Mouse (Mus musculus) right cerebral cortex, adult 18-20 months (tissue): ENCODE data around the gene Ap1s1.

Experiments
- DNase-seq: peaks from one replicate; pipeline ENCODE4 v3.0.0; 2022; ENCODE audit warnings: mixed read lengths

Ap1s1 gene

GRCm38 (mm10) chr5:137062601-137063000 is 16.7 kb upstream of the Ap1s1 start:
- no peak for DNase-seq

GRCm38 (mm10) chr5:137061809-137062481 is 16.0 kb upstream of the Ap1s1 start:
- peak; percentile 55 for DNase-seq

- no peak for DNase-seq
Observed at GRCm38 (mm10) chr5:137054873-137055272, 8.9 kb upstream of the Ap1s1 start.

- DNase-seq, result no peak
Observed at GRCm38 (mm10) chr5:137054299-137054698, 8.4 kb upstream of the Ap1s1 start.

- DNase-seq, result peak; percentile 81
Observed at GRCm38 (mm10) chr5:137051914-137052505, 6.1 kb upstream of the Ap1s1 start.

- DNase-seq, result no peak
Observed at GRCm38 (mm10) chr5:137051125-137051524, 5.2 kb upstream of the Ap1s1 start.

GRCm38 (mm10) chr5:137046991-137047390 is 1.1 kb upstream of the Ap1s1 start:
- DNase-seq, result no peak

GRCm38 (mm10) chr5:137046324-137046718 is 386 bp upstream of the Ap1s1 start:
- DNase-seq, result no peak

GRCm38 (mm10) chr5:137043997-137044396 is 1.9 kb downstream of the Ap1s1 start:
- DNase-seq, result no peak

GRCm38 (mm10) chr5:137041442-137041841 is 4.5 kb downstream of the Ap1s1 start:
- DNase-seq, result no peak

GRCm38 (mm10) chr5:137039453-137039852 is 6.5 kb downstream of the Ap1s1 start:
- DNase-seq, result no peak

GRCm38 (mm10) chr5:137036211-137036610 is 9.7 kb downstream of the Ap1s1 start:
- DNase-seq, result peak; percentile 69

- peak; percentile 91 for DNase-seq
Observed at GRCm38 (mm10) chr5:137032641-137033074, 13.3 kb downstream of the Ap1s1 start.

- peak; percentile 76 for DNase-seq
Observed at GRCm38 (mm10) chr5:137032033-137032421, 13.9 kb downstream of the Ap1s1 start.

- no peak for DNase-seq
Observed at GRCm38 (mm10) chr5:137031076-137032032, 14.6 kb downstream of the Ap1s1 start.

- peak; percentile 75 for DNase-seq
Observed at GRCm38 (mm10) chr5:137030416-137030810, 15.5 kb downstream of the Ap1s1 start.

- peak; percentile 96 for DNase-seq
Observed at GRCm38 (mm10) chr5:137029643-137030415, 16.1 kb downstream of the Ap1s1 start.

- no peak for DNase-seq
Observed at GRCm38 (mm10) chr5:137029273-137029585, 16.7 kb downstream of the Ap1s1 start.

GRCm38 (mm10) chr5:137028561-137029272 is 17.2 kb downstream of the Ap1s1 start:
- DNase-seq, result no peak

GRCm38 (mm10) chr5:137026092-137026491 is 19.8 kb downstream of the Ap1s1 start, which contains the start of gene Vgf:
Vgf (plus strand) TSS chr5:137026392.
- DNase-seq, result no peak

- peak; percentile 83 for DNase-seq
Observed at GRCm38 (mm10) chr5:137025132-137025531, 20.8 kb downstream of the Ap1s1 start.

- DNase-seq, result no peak
Observed at GRCm38 (mm10) chr5:137024318-137024717, 21.6 kb downstream of the Ap1s1 start.
